Mouse (Mus musculus): ENCODE results near the gene Esyt2. TPM values are rescaled to one million over a fixed set of nuclear protein-coding genes. Genes with fewer than 3 reads are reported as not detected.

Gene Esyt2
- total and polyA plus RNA-seq, 2 experiments from 2014 or later: 8.6 to 33.9 TPM

DNA sequence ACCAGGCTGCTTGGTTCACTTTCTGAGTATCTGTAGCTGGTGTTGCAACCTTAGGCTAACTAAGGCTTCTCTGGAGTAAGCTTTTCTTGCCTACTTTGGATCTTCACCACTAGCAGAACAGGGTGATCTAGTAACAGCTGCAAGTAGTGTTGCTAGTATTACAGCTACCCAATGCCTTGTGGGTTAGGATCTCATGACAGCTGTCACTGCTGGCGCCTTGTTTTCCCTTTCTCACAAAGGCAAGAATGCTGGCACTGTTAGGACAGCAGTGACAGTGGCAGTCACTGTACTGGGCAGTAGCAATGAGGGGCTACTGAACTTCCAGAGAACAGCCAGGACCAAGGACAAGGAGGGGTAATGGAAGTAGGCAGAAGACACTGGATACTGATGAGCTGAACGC is 114.3 kb downstream of the Esyt2 start:
- Histone ChIP-seq H3K36me3 (ENCODE audit: insufficient read depth, low read length) (no peaks in the 10 kb centered on the region), H3K4me1 (ENCODE audit: insufficient read depth, low read length) (no peaks in the 10 kb centered on the region), H3K9ac (replicated peaks; ENCODE audit: low read length) (no peak overlapping the region), H3K4me3 (ENCODE audit: low read length) (no peak overlapping the region), H3K4me2 (ENCODE audit: low read depth, low read length) (no peak overlapping the region), H3K9me3 (ENCODE audit: low read length) (no peaks in the 10 kb centered on the region), H3K27me3 (ENCODE audit: insufficient read depth, low read length) (no peaks in the 10 kb centered on the region), H3K27ac (no peak overlapping the region)
- ATAC-seq (no peak), DNase-seq (ENCODE audit: low spot score) (no peak)
- TF ChIP-seq CTCF (IDR thresholded peaks at IDR 0.05; ENCODE audit: low read depth): no peak
- WGBS: 84% methylated on average over 2 of the region's 2 CpGs

GRCm38 (mm10) chr12:116396072-116396695 is 115.2 kb downstream of the Esyt2 start:
- Histone ChIP-seq H3K27me3 (ENCODE audit: insufficient read depth, low read length) (no peaks in the 10 kb centered on the region), H3K27ac (no peak overlapping the region), H3K9me3 (ENCODE audit: low read length) (no peaks in the 10 kb centered on the region), H3K4me3 (ENCODE audit: low read length) (no peak overlapping the region), H3K36me3 (ENCODE audit: insufficient read depth, low read length) (no peaks in the 10 kb centered on the region), H3K4me2 (ENCODE audit: low read depth, low read length) (no peak overlapping the region), H3K9ac (replicated peaks; ENCODE audit: low read length) (no peak overlapping the region), H3K4me1 (ENCODE audit: insufficient read depth, low read length) (no peaks in the 10 kb centered on the region)
- DNase-seq (ENCODE audit: low spot score): no peak
- no peak for TF ChIP-seq CTCF (IDR thresholded peaks at IDR 0.05; ENCODE audit: low read depth)
- 51% methylated on average over 2 of the region's 2 CpGs for WGBS
- ATAC-seq: no peak

DNA sequence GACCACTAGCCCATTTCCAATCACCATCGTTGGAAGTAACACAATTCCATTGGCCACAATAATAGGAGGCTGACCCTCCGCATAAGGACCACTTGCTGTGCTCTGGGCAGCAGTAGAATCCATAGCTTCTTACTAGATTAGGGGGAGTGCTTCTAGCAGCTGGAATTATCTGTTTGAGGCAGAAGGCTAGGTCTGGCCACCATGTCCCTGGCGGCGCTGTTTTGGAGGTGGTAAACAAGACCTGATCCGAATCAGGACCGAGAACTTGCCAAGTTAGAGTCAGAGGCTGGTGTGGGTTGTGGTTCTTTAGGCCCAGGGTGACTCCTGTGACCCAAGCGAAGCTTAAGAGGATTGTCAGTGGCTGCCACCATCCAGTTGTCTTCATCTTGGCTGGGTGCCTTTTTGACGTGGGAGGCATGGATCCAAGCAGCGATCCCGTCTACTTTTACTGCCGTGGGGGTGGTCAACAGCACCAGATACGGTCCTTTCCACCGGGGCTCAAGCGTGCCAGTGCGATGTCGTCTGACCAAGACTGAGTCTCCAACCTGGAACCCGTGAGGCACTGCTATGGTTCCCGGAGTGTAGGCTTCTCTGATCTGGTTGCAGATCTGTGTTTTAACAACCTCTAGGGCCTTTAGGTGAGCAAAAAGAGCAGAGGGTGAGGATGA is 123.2 kb downstream of the Esyt2 start:
- Histone ChIP-seq H3K9me3 (ENCODE audit: low read length) (peaks cover 5% of the 10 kb centered on the region), H3K27me3 (ENCODE audit: insufficient read depth, low read length) (no peaks in the 10 kb centered on the region), H3K4me1 (ENCODE audit: insufficient read depth, low read length) (no peaks in the 10 kb centered on the region), H3K36me3 (ENCODE audit: insufficient read depth, low read length) (no peaks in the 10 kb centered on the region), H3K27ac (no peak overlapping the region), H3K4me3 (ENCODE audit: low read length) (peak overlapping the region; percentile 76; the same call in 1 of the 2 replicates), H3K4me2 (ENCODE audit: low read depth, low read length) (peak overlapping the region; percentile 96; the same call in 1 of the 2 replicates), H3K9ac (replicated peaks; ENCODE audit: low read length) (no peak overlapping the region)
- ATAC-seq: 0 out of 2 replicates have a peak, but pooled peaks have one; percentile 1
- no peak for DNase-seq (ENCODE audit: low spot score)
- 97% methylated on average over 18 of the region's 18 CpGs for WGBS
- no peak for TF ChIP-seq CTCF (IDR thresholded peaks at IDR 0.05; ENCODE audit: low read depth)

DNA sequence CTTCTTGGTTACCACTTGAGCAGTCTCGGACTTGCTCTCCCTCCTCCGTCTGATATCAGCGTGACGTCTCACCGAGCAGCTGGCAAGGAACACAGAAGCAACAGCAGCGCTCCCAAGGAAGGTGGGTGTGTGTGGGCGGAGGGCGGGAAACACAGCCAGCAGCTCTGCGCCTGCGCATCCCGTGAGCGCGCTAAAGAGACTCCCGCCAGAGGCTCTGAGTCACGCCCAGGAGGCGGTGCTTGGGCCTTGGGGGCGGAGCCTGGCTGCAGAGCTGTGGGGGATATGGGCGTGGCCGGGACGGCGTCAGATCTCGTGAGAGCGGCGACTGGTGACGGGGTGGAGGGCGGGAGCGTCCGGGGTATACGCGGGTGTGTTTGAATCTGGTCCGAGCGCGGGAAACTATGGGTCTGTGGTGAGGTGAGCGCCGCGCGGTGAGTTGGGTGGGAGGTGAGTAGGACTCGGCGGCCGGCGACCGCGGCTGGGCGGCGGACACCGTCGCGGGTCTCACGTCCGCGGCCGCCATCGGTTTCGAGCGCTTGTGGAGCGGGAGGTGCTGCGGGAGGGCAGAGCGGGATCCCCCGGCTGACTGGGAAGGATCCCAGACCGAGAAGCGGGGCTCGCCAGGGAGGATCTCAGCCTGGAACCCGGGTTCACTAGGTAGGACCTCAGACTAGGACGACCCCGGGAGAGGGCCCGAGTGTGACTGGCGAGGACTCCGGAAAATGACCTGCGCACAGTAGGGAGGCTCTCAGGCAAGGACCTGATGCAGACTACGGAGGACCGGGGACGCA is 124.2 kb downstream of the Esyt2 start, which contains the start of gene Ncapg2:
Gene Ncapg2 (plus strand): TSS at position 358 of the 791 bp plus-strand sequence.
- ATAC-seq: peak; percentile 99

DNA sequence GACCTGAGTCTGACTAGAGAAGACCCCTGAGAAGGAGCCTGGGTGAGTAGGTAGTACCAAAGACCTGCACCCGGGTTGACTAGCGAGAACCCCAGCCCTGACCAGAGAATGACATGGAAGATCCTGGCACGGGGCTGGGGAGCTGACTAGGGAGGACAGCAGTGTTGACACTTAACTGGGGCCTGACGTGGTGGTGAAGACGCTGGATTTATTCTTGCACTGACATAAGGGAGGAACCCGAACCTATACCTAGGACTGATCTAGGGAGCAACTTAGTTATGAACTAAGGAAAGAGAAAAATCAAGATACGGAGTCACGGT is 124.8 kb downstream of the Esyt2 start:
- H3K9ac ChIP-seq (replicated peaks; ENCODE audit: low read length): peak overlapping the region; percentile 56
- no peak for TF ChIP-seq CTCF (IDR thresholded peaks at IDR 0.05; ENCODE audit: low read depth)
- ATAC-seq (no peak), DNase-seq (ENCODE audit: low spot score) (no peak)
- H3K9me3 ChIP-seq (ENCODE audit: low read length): peaks cover 5% of the 10 kb centered on the region
- H3K4me2 ChIP-seq (ENCODE audit: low read depth, low read length): peak overlapping the region; percentile 96
- H3K27ac ChIP-seq: no peak overlapping the region
- H3K27me3 ChIP-seq (ENCODE audit: insufficient read depth, low read length): no peaks in the 10 kb centered on the region
- no peaks in the 10 kb centered on the region for H3K36me3 ChIP-seq (ENCODE audit: insufficient read depth, low read length)
- H3K4me1 ChIP-seq (ENCODE audit: insufficient read depth, low read length): no peaks in the 10 kb centered on the region
- H3K4me3 ChIP-seq (ENCODE audit: low read length): peak overlapping the region; percentile 76
- 13% methylated on average over 8 of the region's 8 CpGs for WGBS

More for the DNA sequence above, 124.2 kb downstream of the Esyt2 start, which contains the start of gene Ncapg2:
- 3% methylated on average over 62 of the region's 72 CpGs for WGBS
- Histone ChIP-seq H3K9me3 (ENCODE audit: low read length) (peaks cover 5% of the 10 kb centered on the region), H3K27me3 (ENCODE audit: insufficient read depth, low read length) (no peaks in the 10 kb centered on the region), H3K9ac (replicated peaks; ENCODE audit: low read length) (peak within 1 kb of the TSS; percentile 56), H3K4me2 (ENCODE audit: low read depth, low read length) (peak within 1 kb of the TSS; percentile 96), H3K27ac (peak within 1 kb of the TSS; percentile 17; the same call in 1 of the 2 replicates), H3K36me3 (ENCODE audit: insufficient read depth, low read length) (no peaks in the 10 kb centered on the region), H3K4me1 (ENCODE audit: insufficient read depth, low read length) (no peaks in the 10 kb centered on the region), H3K4me3 (ENCODE audit: low read length) (peak within 1 kb of the TSS; percentile 76)
- no peak for TF ChIP-seq CTCF (IDR thresholded peaks at IDR 0.05; ENCODE audit: low read depth)
- DNase-seq (ENCODE audit: low spot score): peak; percentile 99

GRCm38 (mm10) chr12:116407883-116408282 is 126.9 kb downstream of the Esyt2 start:
- no peak for TF ChIP-seq CTCF (IDR thresholded peaks at IDR 0.05; ENCODE audit: low read depth)
- Histone ChIP-seq H3K36me3 (ENCODE audit: insufficient read depth, low read length) (no peaks in the 10 kb centered on the region), H3K27me3 (ENCODE audit: insufficient read depth, low read length) (no peaks in the 10 kb centered on the region), H3K9ac (replicated peaks; ENCODE audit: low read length) (no peak overlapping the region), H3K4me2 (ENCODE audit: low read depth, low read length) (no peak overlapping the region), H3K4me3 (ENCODE audit: low read length) (no peak overlapping the region), H3K27ac (no peak overlapping the region), H3K4me1 (ENCODE audit: insufficient read depth, low read length) (no peaks in the 10 kb centered on the region), H3K9me3 (ENCODE audit: low read length) (no peaks in the 10 kb centered on the region; the same call in 1 of the 2 replicates)
- WGBS: 97% methylated on average over 5 of the region's 5 CpGs
- no peak for ATAC-seq
- no peak for DNase-seq (ENCODE audit: low spot score)
